Mouse (Mus musculus) midbrain, embryonic 14.5 days (tissue): Measurements from ENCODE around the gene Tex36. TPM values are rescaled to one million over a fixed set of nuclear protein-coding genes. Genes with fewer than 3 reads are reported as not detected.

Source experiments
- ATAC-seq: fragments of 200-750 bp; cut with Nextera tagmentation; 2 replicates; pipeline ENCODE4 v1.8.0; 2017; ENCODE audit warnings: moderate number of reproducible peaks, moderate library complexity; ENCODE audit not compliant: low FRiP score, low TSS enrichment
- DNase-seq: peaks from one replicate; pipeline ENCODE4 v3.0.0-alpha.2; 2015
- H3K27ac ChIP-seq: fragments of 300-500 bp; sonication (generic); replicated peaks from 2 replicates; pipeline ENCODE4 v1.5.1; 2014; ENCODE audit warnings: mild to moderate bottlenecking, low read depth, low read length, moderate library complexity
- H3K27me3 ChIP-seq: fragments of 300-500 bp; sonication (generic); 2 replicates; pipeline ENCODE4 v1.6.1; 2014; ENCODE audit warnings: low read length, control low read depth, mixed read lengths; ENCODE audit not compliant: control insufficient read depth, insufficient read depth
- H3K36me3 ChIP-seq: fragments of 300-500 bp; sonication (generic); 2 replicates; pipeline ENCODE4 v1.6.1; 2014; ENCODE audit warnings: low read length, control low read depth; ENCODE audit not compliant: control insufficient read depth, insufficient read depth
- H3K4me1 ChIP-seq: fragments of 300-500 bp; sonication (generic); 2 replicates; pipeline ENCODE4 v1.6.1; 2014; ENCODE audit warnings: mild to moderate bottlenecking, antibody characterized with exemption, low read length, control low read depth; ENCODE audit not compliant: control insufficient read depth, insufficient read depth
- H3K4me2 ChIP-seq: fragments of 300-500 bp; sonication (generic); 2 replicates; pipeline ENCODE4 v1.6.1; 2014; ENCODE audit warnings: mild to moderate bottlenecking, low read length, moderate library complexity
- H3K4me3 ChIP-seq: fragments of 300-500 bp; sonication (generic); replicated peaks from 2 replicates; pipeline ENCODE4 v1.5.1; 2014; ENCODE audit warnings: low read depth, low read length
- H3K9ac ChIP-seq: fragments of 300-500 bp; sonication (generic); replicated peaks from 2 replicates; pipeline ENCODE4 v1.6.1; 2014; ENCODE audit warnings: mild to moderate bottlenecking, low read length, moderate library complexity
- H3K9me3 ChIP-seq: fragments of 300-500 bp; sonication (generic); 2 replicates; pipeline ENCODE4 v1.6.1; 2016; ENCODE audit warnings: low read length, control low read depth, mixed read lengths; ENCODE audit not compliant: control insufficient read depth
- WGBS: fragments of 180-500 bp; shearing (Covaris S2); extraction: QIAGEN DNeasy Blood & Tissue Kit; methylation state at CpG from one replicate; pipeline ENCODE4 v1.1.7; 2014; 5-methylcytosine and 5-hydroxymethylcytosine counted together
- polyA plus RNA-seq: library from polyadenylated mRNA; unstranded; fragments of >200 nt; fragmentation: Nextera tagmentation; extraction: Ambion mirVana; gene quantifications from 2 replicates; pipeline ENCODE4 v1.2.1, GENCODE M21; 2014

Tex36 gene
- polyA plus RNA-seq, 1 experiment from 2014 or later = not detected

DNA sequence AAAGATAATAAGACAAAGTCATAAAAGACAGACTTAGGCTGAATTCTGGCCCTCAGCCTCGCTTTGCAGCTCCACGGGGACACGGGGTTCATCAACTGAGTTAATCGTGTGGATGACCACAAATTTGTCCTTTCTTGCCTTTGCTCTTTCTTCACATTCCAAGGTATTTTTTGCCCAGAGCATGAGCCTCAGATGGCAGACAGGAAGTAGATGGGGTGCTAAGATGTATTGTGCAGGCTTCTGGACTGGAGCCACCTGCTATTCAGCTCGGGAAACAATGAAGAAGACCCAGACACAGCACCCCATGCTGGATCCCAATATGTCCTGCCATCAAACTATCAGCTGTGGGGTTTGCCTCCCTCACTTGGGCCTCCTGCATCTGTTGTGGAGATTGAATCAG lies 5.4 kb upstream of the Tex36 start:
- Histone ChIP-seq H3K9me3 (no peaks in the 10 kb centered on the region), H3K27me3 (no peaks in the 10 kb centered on the region), H3K27ac (no peak overlapping the region; the same call in 1 of the 2 replicates), H3K4me3 (no peak overlapping the region), H3K9ac (no peak overlapping the region), H3K4me1 (peaks cover 19% of the 10 kb centered on the region), H3K4me2 (no peak overlapping the region), H3K36me3 (no peaks in the 10 kb centered on the region)
- WGBS = 63% methylated on average over 5 of the region's 5 CpGs
- DNase-seq (peak; percentile 25), ATAC-seq (no peak)

- H3K27ac ChIP-seq = no peak overlapping the region
- 87% methylated on average over 13 of the region's 13 CpGs for WGBS
- no peak overlapping the region for H3K4me2 ChIP-seq
- DNase-seq (no peak), ATAC-seq (no peak)
- no peak overlapping the region for H3K9ac ChIP-seq
- H3K9me3 ChIP-seq = no peaks in the 10 kb centered on the region
- peaks cover 18% of the 10 kb centered on the region for H3K4me1 ChIP-seq
- H3K27me3 ChIP-seq = no peaks in the 10 kb centered on the region
- no peak overlapping the region for H3K4me3 ChIP-seq
- no peaks in the 10 kb centered on the region for H3K36me3 ChIP-seq
Measured at GRCm38 (mm10) chr7:133604427-133605081, 2.6 kb upstream of the Tex36 start.

GRCm38 (mm10) chr7:133603156-133603555 lies 1.2 kb upstream of the Tex36 start:
- H3K4me1 ChIP-seq = peaks cover 9% of the 10 kb centered on the region
- no peaks in the 10 kb centered on the region for H3K27me3 ChIP-seq
- no peak for DNase-seq
- H3K27ac ChIP-seq = no peak overlapping the region
- H3K9ac ChIP-seq = no peak overlapping the region
- H3K9me3 ChIP-seq = no peaks in the 10 kb centered on the region
- H3K36me3 ChIP-seq = no peaks in the 10 kb centered on the region
- ATAC-seq = no peak
- H3K4me3 ChIP-seq = no peak overlapping the region
- WGBS = 80% methylated on average over 2 of the region's 2 CpGs
- no peak overlapping the region for H3K4me2 ChIP-seq

- H3K27me3 ChIP-seq = no peaks in the 10 kb centered on the region
- H3K9ac ChIP-seq = no peak overlapping the region
- WGBS = 30% methylated on average over 1 of the region's 1 CpGs
- no peak overlapping the region for H3K4me3 ChIP-seq
- H3K27ac ChIP-seq = no peak overlapping the region
- no peak overlapping the region for H3K4me2 ChIP-seq
- H3K36me3 ChIP-seq = no peaks in the 10 kb centered on the region
- DNase-seq = no peak
- ATAC-seq = no peak
- no peaks in the 10 kb centered on the region for H3K9me3 ChIP-seq
- H3K4me1 ChIP-seq = no peaks in the 10 kb centered on the region
Measured at GRCm38 (mm10) chr7:133600558-133600957, 1.4 kb downstream of the Tex36 start.

DNA sequence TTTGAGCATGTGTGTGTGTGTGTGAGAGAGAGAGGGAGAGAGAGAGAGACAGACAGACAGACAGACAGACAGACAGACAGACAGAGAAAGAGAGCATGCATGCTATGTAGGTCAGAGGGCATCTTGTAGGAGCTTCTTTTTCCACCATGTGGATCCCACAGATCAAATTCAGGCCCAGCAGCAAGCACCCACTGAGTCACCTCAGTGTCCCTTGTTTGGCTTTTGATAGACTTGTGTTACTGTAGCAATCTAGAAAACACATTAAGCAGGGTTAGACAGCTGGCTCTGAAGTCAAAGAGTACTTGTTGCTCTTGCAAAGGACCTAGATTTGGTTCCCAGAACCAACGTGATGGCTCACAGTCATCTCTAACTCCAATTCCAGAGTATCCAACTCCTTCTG lies 10.2 kb downstream of the Tex36 start:
- WGBS = 85% methylated on average over 1 of the region's 1 CpGs
- Histone ChIP-seq H3K9ac (no peak overlapping the region), H3K27ac (no peak overlapping the region), H3K36me3 (no peaks in the 10 kb centered on the region), H3K9me3 (no peaks in the 10 kb centered on the region), H3K4me2 (no peak overlapping the region), H3K4me3 (no peak overlapping the region), H3K4me1 (no peaks in the 10 kb centered on the region), H3K27me3 (no peaks in the 10 kb centered on the region)
- DNase-seq = no peak
- ATAC-seq = no peak

DNA sequence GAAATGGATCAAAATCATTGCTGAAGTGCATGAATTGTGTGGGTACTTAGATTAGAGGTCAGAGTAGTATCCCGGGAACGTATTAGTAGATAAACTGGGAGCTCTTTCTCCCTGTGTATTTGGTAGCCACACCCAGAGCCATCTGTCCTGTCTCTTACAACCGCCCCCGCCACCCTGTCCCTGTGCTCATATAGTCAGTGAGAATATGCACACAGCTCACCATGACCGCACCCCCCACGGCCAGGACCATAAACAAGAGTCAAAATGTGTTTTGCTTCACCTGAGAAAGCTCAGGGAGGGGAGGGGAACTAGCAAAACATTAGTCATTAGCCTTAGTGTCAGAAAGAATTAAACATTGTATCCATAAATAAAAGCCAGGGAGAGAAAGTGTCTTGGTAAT lies 18.7 kb downstream of the Tex36 start:
- H3K36me3 ChIP-seq = no peaks in the 10 kb centered on the region
- H3K27me3 ChIP-seq = no peaks in the 10 kb centered on the region
- no peak for ATAC-seq
- no peak for DNase-seq
- H3K9ac ChIP-seq = no peak overlapping the region
- H3K4me3 ChIP-seq = no peak overlapping the region
- no peak overlapping the region for H3K27ac ChIP-seq
- H3K4me1 ChIP-seq = no peaks in the 10 kb centered on the region
- H3K4me2 ChIP-seq = no peak overlapping the region
- 94% methylated on average over 6 of the region's 6 CpGs for WGBS
- no peaks in the 10 kb centered on the region for H3K9me3 ChIP-seq

- Histone ChIP-seq H3K4me1 (no peaks in the 10 kb centered on the region), H3K4me3 (no peak overlapping the region), H3K27me3 (no peaks in the 10 kb centered on the region), H3K9me3 (no peaks in the 10 kb centered on the region), H3K4me2 (no peak overlapping the region), H3K9ac (no peak overlapping the region), H3K27ac (no peak overlapping the region), H3K36me3 (no peaks in the 10 kb centered on the region)
- ATAC-seq (no peak), DNase-seq (no peak)
- 85% methylated on average over 4 of the region's 4 CpGs for WGBS
Measured at GRCm38 (mm10) chr7:133580296-133580640, 21.7 kb downstream of the Tex36 start.

DNA sequence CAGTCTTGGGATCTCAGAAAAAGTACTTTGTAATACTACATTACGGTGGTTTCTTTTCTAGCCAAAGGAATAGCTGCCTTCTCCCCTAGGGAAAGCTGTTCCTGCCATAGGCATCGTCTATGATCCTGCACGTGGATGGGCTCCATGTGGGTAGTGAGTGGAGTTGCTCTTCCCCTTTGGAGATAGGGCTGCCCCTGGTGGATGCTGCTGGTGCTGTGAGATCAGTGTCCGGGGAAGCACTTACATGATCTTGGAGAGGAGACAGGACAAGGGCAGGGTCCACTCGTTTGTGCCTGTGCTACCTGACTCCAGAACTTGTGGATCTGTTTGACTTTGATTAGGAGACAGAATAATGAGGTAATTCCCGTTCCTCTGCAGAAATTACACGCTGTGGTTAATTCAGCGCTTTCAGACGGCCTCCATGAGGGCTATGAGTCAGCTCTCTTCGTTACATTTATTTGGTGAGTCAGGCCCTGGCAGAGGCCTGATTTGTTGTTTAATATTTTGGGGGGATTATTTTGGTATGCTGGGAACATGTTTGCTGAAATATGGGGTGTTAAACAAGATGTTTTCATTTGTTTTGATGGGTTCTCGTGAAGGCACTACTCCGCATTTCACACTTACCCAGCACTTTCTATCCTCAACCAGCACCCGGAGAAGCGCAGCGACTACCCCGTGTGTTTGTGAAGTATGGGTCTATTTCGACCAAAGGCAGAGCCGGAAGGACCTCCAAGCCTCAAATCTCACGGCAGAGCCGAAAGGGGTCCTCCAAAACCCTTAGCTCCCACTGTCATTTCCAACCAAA lies 22.3 kb downstream of the Tex36 start:
- H3K27ac ChIP-seq = no peak overlapping the region
- no peaks in the 10 kb centered on the region for H3K4me1 ChIP-seq
- no peak overlapping the region for H3K9ac ChIP-seq
- 81% methylated on average over 20 of the region's 20 CpGs for WGBS
- H3K4me3 ChIP-seq = no peak overlapping the region
- DNase-seq (no peak), ATAC-seq (no peak)
- H3K36me3 ChIP-seq = no peaks in the 10 kb centered on the region
- H3K9me3 ChIP-seq = no peaks in the 10 kb centered on the region
- no peaks in the 10 kb centered on the region for H3K27me3 ChIP-seq
- no peak overlapping the region for H3K4me2 ChIP-seq

- Histone ChIP-seq H3K36me3 (no peaks in the 10 kb centered on the region), H3K9ac (no peak overlapping the region), H3K4me2 (no peak overlapping the region), H3K27ac (no peak overlapping the region), H3K4me1 (no peaks in the 10 kb centered on the region), H3K4me3 (no peak overlapping the region), H3K9me3 (no peaks in the 10 kb centered on the region), H3K27me3 (no peaks in the 10 kb centered on the region)
- ATAC-seq (no peak), DNase-seq (no peak)
- WGBS = 49% methylated on average over 4 of the region's 4 CpGs
Measured at GRCm38 (mm10) chr7:133576825-133577224, 25.1 kb downstream of the Tex36 start.
